Mouse (Mus musculus) cerebellum, adult 2 months (tissue): ENCODE measurements at regions not wholly inside any gene's neighbourhood (a gene's known extent, or its start where the extent isn't known, plus 50 kb on each side); places are given as distances from the start of the nearest gene placed in this dataset.

Experiments used
- CTCF ChIP-seq: fragments of 200-500 bp; IDR thresholded peaks from 2 replicates; pipeline ENCODE4 v1.5.1; 2011; ENCODE audit warnings: low read depth, mild to moderate bottlenecking, control low read depth, low read length, moderate library complexity, borderline replicate concordance; ENCODE audit not compliant: insufficient read depth
- POLR2A ChIP-seq: fragments of 200-500 bp; IDR thresholded peaks from 2 replicates; pipeline ENCODE4 v1.6.1; 2011; ENCODE audit warnings: low read length, control low read depth, borderline replicate concordance; ENCODE audit not compliant: insufficient read depth

GRCm38 (mm10) chr7:116857744-116858143 is 353.6 kb downstream of the Nucb2 start:
- TF ChIP-seq POLR2A (no peak), CTCF (no peak)
